Mouse (Mus musculus) bone marrow macrophage, adult 2 months (primary cell): ENCODE results near the gene Myo1d.

Experiments
- CTCF ChIP-seq: IDR thresholded peaks from 2 replicates; pipeline ENCODE4 v1.5.1; 2012; ENCODE audit warnings: low read depth, mild to moderate bottlenecking, low read length, moderate library complexity
- POLR2A ChIP-seq: IDR thresholded peaks from 2 replicates; pipeline ENCODE4 v1.6.1; 2012; ENCODE audit warnings: mild to moderate bottlenecking, low read depth, low read length, borderline replicate concordance

GRCm38 (mm10) chr11:80821794-80822193 lies 42.0 kb upstream of the Myo1d start:
- TF ChIP-seq CTCF (no peak), POLR2A (no peak)
